Mouse (Mus musculus) midbrain, embryonic 12.5 days (tissue): Measurements from ENCODE around the gene Polr3g. TPM values are rescaled to one million over a fixed set of nuclear protein-coding genes. Genes with fewer than 3 reads are reported as not detected.
A peak's percentile ranks its signal among the peaks of the same experiment; 100 is the strongest.

Source experiments
- ATAC-seq: fragments of 200-750 bp; cut with Nextera tagmentation; 2 replicates; pipeline ENCODE4 v1.8.0; 2017; ENCODE audit warnings: low read depth, moderate TSS enrichment, moderate library complexity; ENCODE audit not compliant: low FRiP score
- H3K27ac ChIP-seq: fragments of 300-500 bp; sonication (generic); replicated peaks from 2 replicates; pipeline ENCODE4 v1.5.1; 2016; ENCODE audit warnings: mild to moderate bottlenecking
- H3K27me3 ChIP-seq: fragments of 300-500 bp; sonication (generic); 2 replicates; pipeline ENCODE4 v1.6.1; 2016; ENCODE audit warnings: mild to moderate bottlenecking
- H3K36me3 ChIP-seq: fragments of 300-500 bp; sonication (generic); 2 replicates; pipeline ENCODE4 v1.6.1; 2016
- H3K4me1 ChIP-seq: fragments of 300-500 bp; sonication (generic); 2 replicates; pipeline ENCODE4 v1.6.1; 2016
- H3K4me2 ChIP-seq: fragments of 300-500 bp; sonication (generic); replicated peaks from 2 replicates; pipeline ENCODE4 v1.6.1; 2016; ENCODE audit warnings: mild to moderate bottlenecking, moderate library complexity
- H3K4me3 ChIP-seq: fragments of 300-500 bp; sonication (generic); 2 replicates; pipeline ENCODE4 v1.5.1; 2016; ENCODE audit warnings: mild to moderate bottlenecking
- H3K9ac ChIP-seq: fragments of 300-500 bp; sonication (generic); replicated peaks from 2 replicates; pipeline ENCODE4 v1.6.1; 2016; ENCODE audit warnings: mild to moderate bottlenecking, moderate library complexity
- H3K9me3 ChIP-seq: fragments of 300-500 bp; sonication (generic); 2 replicates; pipeline ENCODE4 v1.6.1; 2016; ENCODE audit warnings: mild to moderate bottlenecking
- WGBS: fragments of 180-500 bp; shearing (Covaris S2); methylation state at CpG from one replicate; pipeline ENCODE4 v1.1.7; 2016; 5-methylcytosine and 5-hydroxymethylcytosine counted together
- polyA plus RNA-seq: library from polyadenylated mRNA; unstranded; fragments of >200 nt; fragmentation: Nextera tagmentation; extraction: Ambion mirVana; gene quantifications from 2 replicates; pipeline ENCODE4 v1.2.1, GENCODE M21; 2016

Polr3g gene
- polyA plus RNA-seq, 1 experiment from 2014 or later, result 10.5 TPM

GRCm38 (mm10) chr13:81713896-81714295 is 3.1 kb upstream of the Polr3g start:
- no peaks in the 10 kb centered on the region for H3K9me3 ChIP-seq

GRCm38 (mm10) chr13:81711546-81712371 is 946 bp upstream of the Polr3g start:
- Histone ChIP-seq H3K27me3 (peaks cover 5% of the 10 kb centered on the region), H3K27ac (peak overlapping the region; percentile 73), H3K4me1 (peaks cover 22% of the 10 kb centered on the region), H3K36me3 (no peaks in the 10 kb centered on the region), H3K9me3 (no peaks in the 10 kb centered on the region), H3K4me2 (peak overlapping the region; percentile 98), H3K4me3 (peak overlapping the region; percentile 67), H3K9ac (peak overlapping the region; percentile 67)
- peak; percentile 61 for ATAC-seq
- under 1% methylated on average over 42 of the region's 42 CpGs for WGBS

More at GRCm38 (mm10) chr13:81713896-81714295, 3.1 kb upstream of the Polr3g start:
- Histone ChIP-seq H3K4me3 (no peak overlapping the region), H3K27ac (no peak overlapping the region), H3K9ac (no peak overlapping the region), H3K36me3 (no peaks in the 10 kb centered on the region), H3K27me3 (peaks cover 5% of the 10 kb centered on the region), H3K4me1 (peaks cover 22% of the 10 kb centered on the region), H3K4me2 (no peak overlapping the region)
- ATAC-seq, result no peak
- 100% methylated on average over 1 of the region's 1 CpGs for WGBS

- WGBS, result 2% methylated on average over 7 of the region's 7 CpGs
- Histone ChIP-seq H3K4me2 (peak overlapping the region; percentile 98), H3K27me3 (peaks cover 5% of the 10 kb centered on the region), H3K4me3 (peak overlapping the region; percentile 67), H3K27ac (no peak overlapping the region), H3K9me3 (no peaks in the 10 kb centered on the region), H3K36me3 (no peaks in the 10 kb centered on the region), H3K9ac (peak overlapping the region; percentile 67), H3K4me1 (peaks cover 22% of the 10 kb centered on the region)
- no peak for ATAC-seq
These were observed 547 bp downstream of the Polr3g start for GRCm38 (mm10) chr13:81710266-81710665.

GRCm38 (mm10) chr13:81709805-81710204 is 1.0 kb downstream of the Polr3g start:
- no peak for ATAC-seq
- Histone ChIP-seq H3K36me3 (no peaks in the 10 kb centered on the region), H3K9ac (no peak overlapping the region), H3K27me3 (peaks cover 5% of the 10 kb centered on the region), H3K27ac (no peak overlapping the region), H3K9me3 (no peaks in the 10 kb centered on the region), H3K4me3 (peak overlapping the region; percentile 67), H3K4me1 (peaks cover 22% of the 10 kb centered on the region), H3K4me2 (peak overlapping the region; percentile 98)
- WGBS, result 12% methylated on average over 4 of the region's 4 CpGs

GRCm38 (mm10) chr13:81706311-81706710 is 4.5 kb downstream of the Polr3g start:
- no peak for ATAC-seq
- no peak overlapping the region for H3K4me3 ChIP-seq
- no peaks in the 10 kb centered on the region for H3K27me3 ChIP-seq
- H3K9me3 ChIP-seq, result no peaks in the 10 kb centered on the region
- no peak overlapping the region for H3K4me2 ChIP-seq
- H3K4me1 ChIP-seq, result peaks cover 10% of the 10 kb centered on the region; the same call in 1 of the 2 replicates
- 0 out of 2 replicates have a peak, but pooled peaks cover 4% of the 10 kb centered on the region for H3K36me3 ChIP-seq
- no peak overlapping the region for H3K27ac ChIP-seq
- no peak overlapping the region for H3K9ac ChIP-seq
- 93% methylated on average over 5 of the region's 5 CpGs for WGBS

- ATAC-seq, result no peak
- no peak overlapping the region for H3K4me2 ChIP-seq
- H3K4me1 ChIP-seq, result no peaks in the 10 kb centered on the region
- H3K27me3 ChIP-seq, result no peaks in the 10 kb centered on the region
- H3K27ac ChIP-seq, result no peak overlapping the region
- no peak overlapping the region for H3K4me3 ChIP-seq
- no peaks in the 10 kb centered on the region for H3K9me3 ChIP-seq
- no peak overlapping the region for H3K9ac ChIP-seq
- 0 out of 2 replicates have a peak, but pooled peaks cover 4% of the 10 kb centered on the region for H3K36me3 ChIP-seq
- WGBS, result 88% methylated on average over 9 of the region's 9 CpGs
These were observed 7.2 kb downstream of the Polr3g start for GRCm38 (mm10) chr13:81703621-81704020.

- H3K36me3 ChIP-seq, result 0 out of 2 replicates have a peak, but pooled peaks cover 4% of the 10 kb centered on the region
- no peaks in the 10 kb centered on the region for H3K27me3 ChIP-seq
- no peak for ATAC-seq
- no peaks in the 10 kb centered on the region for H3K4me1 ChIP-seq
- H3K4me2 ChIP-seq, result no peak overlapping the region
- 79% methylated on average over 7 of the region's 7 CpGs for WGBS
- no peak overlapping the region for H3K4me3 ChIP-seq
- H3K9ac ChIP-seq, result no peak overlapping the region
- H3K27ac ChIP-seq, result no peak overlapping the region
- no peaks in the 10 kb centered on the region for H3K9me3 ChIP-seq
These were observed 7.7 kb downstream of the Polr3g start for GRCm38 (mm10) chr13:81703148-81703547.

- H3K36me3 ChIP-seq, result 0 out of 2 replicates have a peak, but pooled peaks cover 3% of the 10 kb centered on the region
- H3K9me3 ChIP-seq, result no peaks in the 10 kb centered on the region
- H3K4me3 ChIP-seq, result no peak overlapping the region
- no peak overlapping the region for H3K4me2 ChIP-seq
- H3K4me1 ChIP-seq, result no peaks in the 10 kb centered on the region
- 92% methylated on average over 12 of the region's 12 CpGs for WGBS
- no peak overlapping the region for H3K9ac ChIP-seq
- no peaks in the 10 kb centered on the region for H3K27me3 ChIP-seq
- H3K27ac ChIP-seq, result no peak overlapping the region
- ATAC-seq, result no peak
These were observed 16.4 kb downstream of the Polr3g start for GRCm38 (mm10) chr13:81694446-81694845.

- H3K27me3 ChIP-seq, result no peaks in the 10 kb centered on the region
- ATAC-seq, result peak; percentile 47; the same call in 1 of the 2 replicates
- H3K36me3 ChIP-seq, result 0 out of 2 replicates have a peak, but pooled peaks cover 5% of the 10 kb centered on the region
- WGBS, result 55% methylated on average over 9 of the region's 9 CpGs
- no peak overlapping the region for H3K9ac ChIP-seq
- H3K4me3 ChIP-seq, result no peak overlapping the region
- H3K4me2 ChIP-seq, result no peak overlapping the region
- H3K4me1 ChIP-seq, result no peaks in the 10 kb centered on the region
- no peaks in the 10 kb centered on the region for H3K9me3 ChIP-seq
- 0 out of 2 replicates have a peak overlapping the region, but pooled peaks have one; percentile 17 for H3K27ac ChIP-seq
These were observed 19.2 kb downstream of the Polr3g start for GRCm38 (mm10) chr13:81691606-81692005.

- Histone ChIP-seq H3K9ac (no peak overlapping the region), H3K27ac (no peak overlapping the region), H3K4me1 (no peaks in the 10 kb centered on the region), H3K4me3 (no peak overlapping the region), H3K27me3 (no peaks in the 10 kb centered on the region), H3K9me3 (no peaks in the 10 kb centered on the region), H3K4me2 (no peak overlapping the region), H3K36me3 (0 out of 2 replicates have a peak, but pooled peaks cover 5% of the 10 kb centered on the region)
- WGBS, result 80% methylated on average over 10 of the region's 10 CpGs
- no peak for ATAC-seq
These were observed 20.3 kb downstream of the Polr3g start for GRCm38 (mm10) chr13:81690477-81690876.

GRCm38 (mm10) chr13:81689587-81689986 is 21.2 kb downstream of the Polr3g start:
- Histone ChIP-seq H3K27ac (no peak overlapping the region), H3K27me3 (no peaks in the 10 kb centered on the region), H3K9me3 (no peaks in the 10 kb centered on the region), H3K4me2 (no peak overlapping the region), H3K4me1 (no peaks in the 10 kb centered on the region), H3K9ac (no peak overlapping the region), H3K4me3 (no peak overlapping the region), H3K36me3 (0 out of 2 replicates have a peak, but pooled peaks cover 5% of the 10 kb centered on the region)
- ATAC-seq, result no peak
- 89% methylated on average over 3 of the region's 3 CpGs for WGBS

GRCm38 (mm10) chr13:81684884-81685283 is 25.9 kb downstream of the Polr3g start:
- Histone ChIP-seq H3K4me2 (no peak overlapping the region), H3K9ac (no peak overlapping the region), H3K36me3 (0 out of 2 replicates have a peak, but pooled peaks cover 5% of the 10 kb centered on the region), H3K4me1 (peaks cover 3% of the 10 kb centered on the region; the same call in 1 of the 2 replicates), H3K9me3 (no peaks in the 10 kb centered on the region), H3K27me3 (no peaks in the 10 kb centered on the region), H3K27ac (no peak overlapping the region), H3K4me3 (no peak overlapping the region)
- WGBS, result 94% methylated on average over 3 of the region's 3 CpGs
- no peak for ATAC-seq
